Mouse (Mus musculus) CH12.LX (cell line): ENCODE measurements around the gene Gm20708.

Experiments used
- CTCF ChIP-seq, 2 experiments: IDR thresholded peaks in 1 of 2; conservative IDR thresholded peaks in 1 of 2; 2 replicates each; pipeline ENCODE4 v1.5.1; 2011 to 2012; ENCODE audit warnings: low read depth in 2 of 2, low read length in 2 of 2, improper control_type of control experiment in 1 of 2, inconsistent platforms in 1 of 2, mild to moderate bottlenecking in 1 of 2, moderate library complexity in 1 of 2
- JUND ChIP-seq: conservative IDR thresholded peaks from 2 replicates; pipeline ENCODE4 v1.6.1; 2011; ENCODE audit warnings: low read depth, low read length, improper control_type of control experiment
- MEF2A ChIP-seq: IDR thresholded peaks from 2 replicates; pipeline ENCODE4 v1.6.1; 2014; ENCODE audit warnings: low read depth, mild to moderate bottlenecking, inconsistent platforms, low read length, improper control_type of control experiment, borderline replicate concordance
- USF1 ChIP-seq: IDR thresholded peaks from 2 replicates; pipeline ENCODE4 v1.6.1; 2014; ENCODE audit warnings: low read depth, mild to moderate bottlenecking, inconsistent platforms, low read length, improper control_type of control experiment

DNA sequence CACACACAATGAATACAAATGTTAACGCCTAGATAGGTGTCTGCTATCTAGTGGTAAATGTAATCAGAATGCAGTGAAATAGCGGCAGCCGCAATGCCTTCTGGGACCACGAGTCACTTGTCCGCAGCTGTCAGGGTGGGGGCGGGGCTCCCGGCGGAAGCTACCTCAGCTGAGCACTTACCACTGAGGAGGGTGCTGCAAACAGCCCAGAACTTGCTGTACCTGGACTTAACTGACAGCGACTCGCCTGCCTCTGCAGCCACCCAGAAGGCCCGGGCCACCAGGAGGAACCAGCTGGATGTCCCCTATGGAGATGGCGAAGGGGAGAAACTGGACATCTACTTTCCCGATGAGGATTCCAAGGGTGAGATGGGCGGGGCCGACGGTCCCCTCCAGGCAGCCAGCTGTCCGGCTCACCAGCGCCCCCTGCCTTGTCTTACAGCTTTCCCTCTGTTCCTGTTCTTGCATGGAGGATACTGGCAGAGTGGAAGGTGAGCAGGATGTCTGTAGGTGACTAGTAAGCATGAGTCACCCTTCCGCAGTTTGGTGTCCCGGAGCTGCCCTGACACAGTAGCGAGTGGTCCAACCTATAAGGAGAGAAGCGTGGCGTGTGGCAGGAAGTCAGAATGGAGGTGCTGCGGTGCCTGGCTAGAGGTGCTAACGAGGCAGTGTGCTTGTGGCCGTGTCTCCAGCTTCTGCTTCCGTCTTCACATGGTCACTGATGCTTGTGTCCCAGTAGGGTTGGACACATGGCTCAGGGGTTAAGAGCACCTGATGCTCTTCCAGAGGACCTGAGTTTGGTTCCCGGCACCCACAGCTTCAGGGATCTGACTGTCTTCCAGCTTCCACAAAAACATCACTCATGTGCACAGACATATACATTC is 22.9 kb downstream of the Gm20708 start:
- TF ChIP-seq USF1 (no peak), MEF2A (peak; percentile 27; the same call in 1 of the 2 replicates), JUND (no peak), CTCF (conservative IDR thresholded peaks at IDR 0.05 in 1 of 2, IDR thresholded peaks at IDR 0.05 in 1 of 2; ENCODE audit: low read depth in 2 of 2, low read length in 2 of 2) (peak; percentile 66 to 92)
